Mouse (Mus musculus): Measurements from ENCODE around the gene Capn5. TPM values are rescaled to one million over a fixed set of nuclear protein-coding genes. Genes with fewer than 3 reads are reported as not detected.
A peak's percentile ranks its signal among the peaks of the same experiment; 100 is the strongest.

The Capn5 gene
- polyA plus RNA-seq, 1 experiment, result 15.6 TPM

GRCm38 (mm10) chr7:98156280-98156665 lies 21.8 kb downstream of the Capn5 start:
- WGBS, result 68% methylated on average over 3 of the region's 3 CpGs
- H3K4me1 ChIP-seq (ENCODE audit: control insufficient read depth, insufficient read depth, insufficient read length, low read length), result peaks cover 29% of the 10 kb centered on the region

GRCm38 (mm10) chr7:98155546-98156279 lies 22.4 kb downstream of the Capn5 start:
- WGBS, result 31% methylated on average over 8 of the region's 8 CpGs

More at GRCm38 (mm10) chr7:98156280-98156665, 21.8 kb downstream of the Capn5 start:
- no peak for TF ChIP-seq POLR2A (IDR thresholded peaks at IDR 0.05; ENCODE audit: low read depth, low read length)
- TF ChIP-seq CTCF (IDR thresholded peaks at IDR 0.05; ENCODE audit: extremely low read depth, insufficient read length, insufficient replicate concordance, low read depth, low read length), result no peak
- H3K27me3 ChIP-seq (ENCODE audit: control insufficient read depth, insufficient read depth, low read length), result no peaks in the 10 kb centered on the region
- no peak overlapping the region for H3K4me3 ChIP-seq (ENCODE audit: low read depth, low read length)
- no peak overlapping the region for H3K27ac ChIP-seq (ENCODE audit: insufficient read depth, low read depth, low read length)
- no peaks in the 10 kb centered on the region for H3K36me3 ChIP-seq (ENCODE audit: control insufficient read depth, insufficient read depth, low read length)

GRCm38 (mm10) chr7:98153892-98154291 lies 24.2 kb downstream of the Capn5 start:
- TF ChIP-seq POLR2A (IDR thresholded peaks at IDR 0.05; ENCODE audit: low read depth, low read length) (no peak), CTCF (IDR thresholded peaks at IDR 0.05; ENCODE audit: extremely low read depth, insufficient read length, insufficient replicate concordance, low read depth, low read length) (no peak)

More at GRCm38 (mm10) chr7:98155546-98156279, 22.4 kb downstream of the Capn5 start:
- Histone ChIP-seq H3K4me1 (ENCODE audit: control insufficient read depth, insufficient read depth, insufficient read length, low read length) (peaks cover 28% of the 10 kb centered on the region), H3K27ac (ENCODE audit: insufficient read depth, low read depth, low read length) (no peak overlapping the region), H3K36me3 (ENCODE audit: control insufficient read depth, insufficient read depth, low read length) (no peaks in the 10 kb centered on the region), H3K4me3 (ENCODE audit: low read depth, low read length) (no peak overlapping the region), H3K27me3 (ENCODE audit: control insufficient read depth, insufficient read depth, low read length) (no peaks in the 10 kb centered on the region)
- no peak for TF ChIP-seq POLR2A (IDR thresholded peaks at IDR 0.05; ENCODE audit: low read depth, low read length)
- peak; percentile 80 for TF ChIP-seq CTCF (IDR thresholded peaks at IDR 0.05; ENCODE audit: extremely low read depth, insufficient read length, insufficient replicate concordance, low read depth, low read length)

GRCm38 (mm10) chr7:98153345-98153744 lies 24.7 kb downstream of the Capn5 start:
- TF ChIP-seq POLR2A (IDR thresholded peaks at IDR 0.05; ENCODE audit: low read depth, low read length) (no peak), CTCF (IDR thresholded peaks at IDR 0.05; ENCODE audit: extremely low read depth, insufficient read length, insufficient replicate concordance, low read depth, low read length) (no peak)
- H3K36me3 ChIP-seq (ENCODE audit: control insufficient read depth, insufficient read depth, low read length), result 0 out of 2 replicates have a peak, but pooled peaks cover under 1% of the 10 kb centered on the region

More at GRCm38 (mm10) chr7:98153892-98154291, 24.2 kb downstream of the Capn5 start:
- no peak overlapping the region for H3K27ac ChIP-seq (ENCODE audit: insufficient read depth, low read depth, low read length)
- H3K4me3 ChIP-seq (ENCODE audit: low read depth, low read length), result no peak overlapping the region
- 93% methylated on average over 5 of the region's 5 CpGs for WGBS
- no peaks in the 10 kb centered on the region for H3K27me3 ChIP-seq (ENCODE audit: control insufficient read depth, insufficient read depth, low read length)
- peaks cover 18% of the 10 kb centered on the region; the same call in 1 of the 2 replicates for H3K4me1 ChIP-seq (ENCODE audit: control insufficient read depth, insufficient read depth, insufficient read length, low read length)
- H3K36me3 ChIP-seq (ENCODE audit: control insufficient read depth, insufficient read depth, low read length), result no peaks in the 10 kb centered on the region

GRCm38 (mm10) chr7:98152400-98152799 lies 25.7 kb downstream of the Capn5 start:
- Histone ChIP-seq H3K4me3 (ENCODE audit: low read depth, low read length) (no peak overlapping the region), H3K27ac (ENCODE audit: insufficient read depth, low read depth, low read length) (no peak overlapping the region), H3K4me1 (ENCODE audit: control insufficient read depth, insufficient read depth, insufficient read length, low read length) (peaks cover 6% of the 10 kb centered on the region; the same call in 1 of the 2 replicates), H3K27me3 (ENCODE audit: control insufficient read depth, insufficient read depth, low read length) (no peaks in the 10 kb centered on the region), H3K36me3 (ENCODE audit: control insufficient read depth, insufficient read depth, low read length) (peaks cover 4% of the 10 kb centered on the region; the same call in 1 of the 2 replicates)
- WGBS, result 89% methylated on average over 8 of the region's 8 CpGs
- TF ChIP-seq POLR2A (IDR thresholded peaks at IDR 0.05; ENCODE audit: low read depth, low read length) (no peak), CTCF (IDR thresholded peaks at IDR 0.05; ENCODE audit: extremely low read depth, insufficient read length, insufficient replicate concordance, low read depth, low read length) (no peak)

More at GRCm38 (mm10) chr7:98153345-98153744, 24.7 kb downstream of the Capn5 start:
- Histone ChIP-seq H3K27me3 (ENCODE audit: control insufficient read depth, insufficient read depth, low read length) (no peaks in the 10 kb centered on the region), H3K27ac (ENCODE audit: insufficient read depth, low read depth, low read length) (no peak overlapping the region), H3K4me1 (ENCODE audit: control insufficient read depth, insufficient read depth, insufficient read length, low read length) (peaks cover 12% of the 10 kb centered on the region; the same call in 1 of the 2 replicates), H3K4me3 (ENCODE audit: low read depth, low read length) (no peak overlapping the region)
- 64% methylated on average over 3 of the region's 3 CpGs for WGBS

GRCm38 (mm10) chr7:98150525-98150924 lies 27.5 kb downstream of the Capn5 start:
- 66% methylated on average over 5 of the region's 5 CpGs for WGBS
- Histone ChIP-seq H3K36me3 (ENCODE audit: control insufficient read depth, insufficient read depth, low read length) (peaks cover 5% of the 10 kb centered on the region; the same call in 1 of the 2 replicates), H3K4me3 (ENCODE audit: low read depth, low read length) (no peak overlapping the region), H3K27ac (ENCODE audit: insufficient read depth, low read depth, low read length) (no peak overlapping the region), H3K4me1 (ENCODE audit: control insufficient read depth, insufficient read depth, insufficient read length, low read length) (no peaks in the 10 kb centered on the region), H3K27me3 (ENCODE audit: control insufficient read depth, insufficient read depth, low read length) (no peaks in the 10 kb centered on the region)
- TF ChIP-seq CTCF (IDR thresholded peaks at IDR 0.05; ENCODE audit: extremely low read depth, insufficient read length, insufficient replicate concordance, low read depth, low read length) (no peak), POLR2A (IDR thresholded peaks at IDR 0.05; ENCODE audit: low read depth, low read length) (no peak)

GRCm38 (mm10) chr7:98149802-98150201 lies 28.3 kb downstream of the Capn5 start:
- Histone ChIP-seq H3K27me3 (ENCODE audit: control insufficient read depth, insufficient read depth, low read length) (no peaks in the 10 kb centered on the region), H3K27ac (ENCODE audit: insufficient read depth, low read depth, low read length) (no peak overlapping the region), H3K4me1 (ENCODE audit: control insufficient read depth, insufficient read depth, insufficient read length, low read length) (no peaks in the 10 kb centered on the region), H3K36me3 (ENCODE audit: control insufficient read depth, insufficient read depth, low read length) (peaks cover 5% of the 10 kb centered on the region; the same call in 1 of the 2 replicates), H3K4me3 (ENCODE audit: low read depth, low read length) (no peak overlapping the region)
- WGBS, result 71% methylated on average over 3 of the region's 3 CpGs
- no peak for TF ChIP-seq CTCF (IDR thresholded peaks at IDR 0.05; ENCODE audit: extremely low read depth, insufficient read length, insufficient replicate concordance, low read depth, low read length)
- no peak for TF ChIP-seq POLR2A (IDR thresholded peaks at IDR 0.05; ENCODE audit: low read depth, low read length)

Data from small intestine, adult 2 months (tissue).